Mouse (Mus musculus) intestine, embryonic 16.5 days (tissue): ENCODE results near the gene Glcci1. TPM values are rescaled to one million over a fixed set of nuclear protein-coding genes. Genes with fewer than 3 reads are reported as not detected.

Experiments
- ATAC-seq: fragments of 200-750 bp; cut with Nextera tagmentation; 2 replicates; pipeline ENCODE4 v1.8.0; 2017; ENCODE audit warnings: moderate TSS enrichment, moderate library complexity
- H3K27ac ChIP-seq: fragments of 300-500 bp; sonication (generic); 2 replicates; pipeline ENCODE4 v1.5.1; 2014; ENCODE audit warnings: mild to moderate bottlenecking, low read length
- H3K27me3 ChIP-seq: fragments of 300-500 bp; sonication (generic); replicated peaks from 2 replicates; pipeline ENCODE4 v1.6.1; 2014; ENCODE audit warnings: low read length, control low read depth, mixed read lengths; ENCODE audit not compliant: control insufficient read depth, insufficient read depth
- H3K36me3 ChIP-seq: fragments of 300-500 bp; sonication (generic); 2 replicates; pipeline ENCODE4 v1.6.1; 2014; ENCODE audit warnings: low read length, control low read depth; ENCODE audit not compliant: control insufficient read depth, insufficient read depth
- H3K4me1 ChIP-seq: fragments of 300-500 bp; sonication (generic); 2 replicates; pipeline ENCODE4 v1.6.1; 2014; ENCODE audit warnings: low read length, control low read depth, mixed read lengths; ENCODE audit not compliant: control insufficient read depth, insufficient read depth
- H3K4me2 ChIP-seq: fragments of 300-500 bp; sonication (generic); 2 replicates; pipeline ENCODE4 v1.6.1; 2014; ENCODE audit warnings: low read depth, low read length, control low read depth
- H3K4me3 ChIP-seq: fragments of 300-500 bp; sonication (generic); 2 replicates; pipeline ENCODE4 v1.5.1; 2014; ENCODE audit warnings: mild to moderate bottlenecking, low read length
- H3K9ac ChIP-seq: fragments of 300-500 bp; sonication (generic); 2 replicates; pipeline ENCODE4 v1.6.1; 2014; ENCODE audit warnings: low read depth, low read length
- H3K9me3 ChIP-seq: fragments of 300-500 bp; sonication (generic); 2 replicates; pipeline ENCODE4 v1.6.1; 2016; ENCODE audit warnings: low read length, control low read depth; ENCODE audit not compliant: control insufficient read depth
- WGBS: fragments of 180-500 bp; shearing (Covaris S2); extraction: QIAGEN DNeasy Blood & Tissue Kit; methylation state at CpG from one replicate; pipeline ENCODE4 v1.1.7; 2014; 5-methylcytosine and 5-hydroxymethylcytosine counted together
- polyA plus RNA-seq: library from polyadenylated mRNA; unstranded; fragments of >200 nt; fragmentation: Nextera tagmentation; extraction: Ambion mirVana; gene quantifications from 2 replicates; pipeline ENCODE4 v1.2.1, GENCODE M21; 2015

Gene Glcci1
- polyA plus RNA-seq, 1 experiment from 2014 or later: 2.3 TPM

DNA sequence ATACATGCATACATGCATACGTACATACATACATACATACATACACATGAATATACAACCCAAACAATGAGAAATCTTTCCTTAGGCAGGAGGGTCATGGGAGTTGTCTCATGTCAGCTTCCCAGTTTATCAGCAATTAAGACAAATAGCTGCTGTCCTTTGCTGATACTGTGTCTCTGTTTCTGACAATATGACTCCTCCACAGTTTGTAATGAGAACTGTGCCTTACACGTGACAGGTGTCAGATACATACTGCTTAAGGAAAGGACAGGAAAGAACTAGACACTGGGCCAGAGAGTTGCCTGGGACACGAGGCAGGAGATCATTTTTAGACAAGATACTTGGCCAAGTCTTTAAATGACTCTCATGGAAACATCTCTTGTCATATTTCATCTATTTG is 35.1 kb upstream of the Glcci1 start:
- Histone ChIP-seq H3K9me3 (no peaks in the 10 kb centered on the region), H3K4me1 (peaks cover 3% of the 10 kb centered on the region; the same call in 1 of the 2 replicates), H3K4me3 (no peak overlapping the region), H3K4me2 (no peak overlapping the region), H3K27me3 (no peaks in the 10 kb centered on the region), H3K9ac (no peak overlapping the region), H3K27ac (no peak overlapping the region), H3K36me3 (no peaks in the 10 kb centered on the region)
- WGBS: 73% methylated on average over 3 of the region's 3 CpGs
- no peak for ATAC-seq

GRCm38 (mm10) chr6:8474820-8475219 is 34.6 kb upstream of the Glcci1 start:
- WGBS: 56% methylated on average over 4 of the region's 4 CpGs
- Histone ChIP-seq H3K27me3 (no peaks in the 10 kb centered on the region), H3K36me3 (no peaks in the 10 kb centered on the region), H3K9ac (no peak overlapping the region), H3K4me1 (peaks cover 3% of the 10 kb centered on the region; the same call in 1 of the 2 replicates), H3K9me3 (no peaks in the 10 kb centered on the region), H3K4me3 (no peak overlapping the region), H3K4me2 (no peak overlapping the region), H3K27ac (no peak overlapping the region)
- no peak for ATAC-seq

DNA sequence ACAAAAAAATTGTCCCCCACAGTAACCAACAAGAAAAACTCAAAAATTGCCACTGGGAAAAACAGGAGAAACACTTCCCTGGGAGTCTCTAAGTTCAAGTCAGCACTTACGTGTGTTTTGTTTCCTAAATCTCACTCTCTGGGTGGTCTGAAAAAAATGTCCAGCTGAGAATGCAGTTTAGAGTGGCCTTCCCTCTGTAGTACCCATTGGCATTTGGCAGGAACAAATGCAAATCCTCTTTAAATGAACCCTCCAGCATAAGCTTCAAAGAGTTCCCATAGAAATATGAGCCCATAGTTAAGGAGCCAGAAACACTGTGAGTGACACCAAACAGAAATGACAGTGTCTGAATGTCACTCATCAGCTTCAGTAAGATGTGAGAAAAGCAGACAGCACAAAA is 30.2 kb upstream of the Glcci1 start:
- Histone ChIP-seq H3K4me1 (no peaks in the 10 kb centered on the region), H3K4me3 (no peak overlapping the region), H3K9ac (no peak overlapping the region), H3K36me3 (no peaks in the 10 kb centered on the region), H3K9me3 (no peaks in the 10 kb centered on the region), H3K27me3 (no peaks in the 10 kb centered on the region), H3K4me2 (no peak overlapping the region), H3K27ac (no peak overlapping the region)
- WGBS: 39% methylated on average over 1 of the region's 1 CpGs
- ATAC-seq: no peak

DNA sequence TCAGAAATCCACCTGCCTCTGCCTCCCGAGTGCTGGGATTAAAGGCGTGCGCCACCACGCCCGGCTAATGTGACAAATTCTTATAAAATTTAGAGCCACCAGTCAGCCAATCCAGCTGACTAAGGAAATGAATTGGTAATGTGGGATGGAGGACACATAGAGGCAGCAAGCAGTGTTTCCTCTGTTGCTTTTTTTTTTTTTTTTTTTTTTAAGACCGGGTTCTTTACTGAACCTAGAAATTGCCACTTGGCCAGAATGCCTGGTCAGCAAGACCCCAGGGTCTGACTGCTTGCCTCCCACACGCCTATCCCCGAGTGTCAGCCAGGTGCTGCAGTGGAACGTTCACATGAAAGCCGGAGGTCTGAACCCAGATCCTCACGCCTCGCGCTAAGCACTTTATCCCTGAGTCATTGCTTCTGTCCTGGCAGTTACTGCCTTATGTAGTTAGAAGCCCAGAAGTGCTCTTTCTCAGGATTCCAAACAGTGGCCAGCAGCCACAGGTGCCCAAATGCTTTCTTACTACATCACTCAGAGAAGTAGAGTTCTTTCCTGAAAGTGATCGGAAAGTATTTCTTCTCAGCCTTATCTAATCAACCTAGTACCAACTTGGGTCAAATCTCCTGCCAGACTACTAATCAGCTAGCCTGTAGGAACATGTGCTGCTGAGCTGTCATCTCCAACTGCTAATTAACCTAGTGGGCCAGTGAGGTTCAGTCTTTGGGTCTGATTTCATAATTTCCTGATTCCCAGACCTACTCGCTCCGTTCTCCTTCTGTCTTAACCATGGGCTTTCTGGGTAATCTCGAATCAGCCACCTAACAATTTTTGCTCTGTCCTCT is 24.7 kb upstream of the Glcci1 start:
- peak; percentile 60; the same call in 1 of the 2 replicates for ATAC-seq
- Histone ChIP-seq H3K4me1 (peaks cover 4% of the 10 kb centered on the region; the same call in 1 of the 2 replicates), H3K4me3 (no peak overlapping the region), H3K27ac (no peak overlapping the region), H3K9me3 (no peaks in the 10 kb centered on the region), H3K4me2 (no peak overlapping the region), H3K9ac (no peak overlapping the region), H3K27me3 (no peaks in the 10 kb centered on the region), H3K36me3 (no peaks in the 10 kb centered on the region)
- 90% methylated on average over 17 of the region's 17 CpGs for WGBS

DNA sequence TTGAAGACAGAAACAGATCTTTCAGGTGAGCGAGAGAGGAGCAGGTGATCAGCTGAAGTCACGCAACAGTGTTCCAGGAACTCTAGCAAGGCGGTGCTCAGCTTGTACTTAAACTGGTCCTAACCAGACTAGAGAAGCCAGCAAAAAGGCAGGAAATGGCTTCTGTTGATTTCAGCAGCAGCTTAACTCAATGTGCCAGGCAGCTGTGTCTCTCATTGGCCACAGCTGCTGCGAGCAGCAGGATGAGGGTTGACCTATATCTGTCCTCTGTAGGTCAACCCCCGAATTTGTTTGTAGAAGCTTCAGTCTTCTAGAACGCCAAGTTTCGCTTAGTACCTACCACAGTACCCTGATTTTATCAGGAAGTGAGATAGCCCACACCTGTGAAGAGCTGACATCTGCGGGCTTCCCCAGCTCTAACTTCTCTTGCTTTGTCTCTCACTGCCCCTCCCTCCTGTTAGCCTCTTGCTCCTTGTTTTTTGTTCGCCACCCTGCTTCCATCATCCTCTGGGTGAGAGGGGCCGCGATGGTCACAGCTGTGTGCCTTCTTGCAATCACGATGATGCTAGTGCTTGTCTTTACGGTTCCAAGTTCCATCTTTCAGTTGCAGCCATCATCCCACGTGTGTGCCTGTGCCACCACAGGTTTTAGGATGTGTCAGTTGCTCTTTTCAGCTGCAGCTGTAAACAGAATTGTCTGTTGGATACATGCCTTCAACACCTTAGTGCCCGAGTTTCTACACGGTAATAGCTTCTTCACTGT is 23.8 kb upstream of the Glcci1 start:
- no peak overlapping the region for H3K9ac ChIP-seq
- H3K27ac ChIP-seq: no peak overlapping the region
- ATAC-seq: peak; percentile 66

DNA sequence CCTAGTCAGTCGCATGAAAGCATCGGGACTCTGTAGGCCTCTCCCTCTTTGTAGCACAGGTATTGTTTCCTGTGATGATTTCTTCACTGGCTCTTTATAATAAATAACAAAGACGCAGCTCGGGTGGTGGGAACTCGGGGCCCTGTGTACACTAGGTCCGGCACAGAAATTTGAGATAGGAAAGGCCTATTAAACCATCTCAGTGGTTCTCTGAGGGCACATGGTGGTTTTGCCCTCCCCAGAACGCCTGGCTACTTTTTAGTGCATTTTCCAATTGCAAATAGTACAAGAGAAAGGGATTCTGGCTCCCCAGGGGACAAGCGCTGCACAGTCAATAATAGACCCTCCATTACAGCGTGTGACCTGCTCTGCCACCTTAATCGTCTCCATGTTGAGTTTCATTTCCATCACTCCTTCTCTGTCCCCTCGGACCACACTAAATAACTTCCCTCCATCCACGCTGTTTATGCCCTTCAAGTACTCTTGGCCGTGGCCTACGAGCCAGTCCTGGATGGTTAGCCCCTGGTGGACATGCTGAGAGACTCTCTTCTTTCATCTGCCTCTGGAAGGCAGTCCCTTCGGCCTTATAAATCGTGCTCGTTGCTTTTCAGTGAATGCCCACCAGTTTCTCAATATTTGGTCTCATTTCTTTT is 22.9 kb upstream of the Glcci1 start:
- Histone ChIP-seq H3K4me1 (peaks cover 4% of the 10 kb centered on the region; the same call in 1 of the 2 replicates), H3K36me3 (no peaks in the 10 kb centered on the region), H3K9ac (no peak overlapping the region), H3K27me3 (no peaks in the 10 kb centered on the region), H3K4me2 (no peak overlapping the region), H3K27ac (no peak overlapping the region), H3K9me3 (no peaks in the 10 kb centered on the region), H3K4me3 (no peak overlapping the region)
- ATAC-seq: no peak
- 87% methylated on average over 17 of the region's 17 CpGs for WGBS

More for the DNA sequence above, 23.8 kb upstream of the Glcci1 start:
- Histone ChIP-seq H3K4me2 (no peak overlapping the region), H3K4me1 (peaks cover 4% of the 10 kb centered on the region; the same call in 1 of the 2 replicates), H3K36me3 (no peaks in the 10 kb centered on the region), H3K27me3 (no peaks in the 10 kb centered on the region), H3K9me3 (no peaks in the 10 kb centered on the region), H3K4me3 (no peak overlapping the region)
- 72% methylated on average over 16 of the region's 16 CpGs for WGBS

GRCm38 (mm10) chr6:8487044-8487853 is 22.2 kb upstream of the Glcci1 start:
- H3K9me3 ChIP-seq: no peaks in the 10 kb centered on the region
- H3K9ac ChIP-seq: no peak overlapping the region
- no peak for ATAC-seq
- no peak overlapping the region for H3K4me3 ChIP-seq
- no peaks in the 10 kb centered on the region for H3K36me3 ChIP-seq
- 58% methylated on average over 20 of the region's 20 CpGs for WGBS
- peaks cover 4% of the 10 kb centered on the region; the same call in 1 of the 2 replicates for H3K4me1 ChIP-seq
- no peaks in the 10 kb centered on the region for H3K27me3 ChIP-seq
- H3K4me2 ChIP-seq: no peak overlapping the region
- no peak overlapping the region for H3K27ac ChIP-seq

DNA sequence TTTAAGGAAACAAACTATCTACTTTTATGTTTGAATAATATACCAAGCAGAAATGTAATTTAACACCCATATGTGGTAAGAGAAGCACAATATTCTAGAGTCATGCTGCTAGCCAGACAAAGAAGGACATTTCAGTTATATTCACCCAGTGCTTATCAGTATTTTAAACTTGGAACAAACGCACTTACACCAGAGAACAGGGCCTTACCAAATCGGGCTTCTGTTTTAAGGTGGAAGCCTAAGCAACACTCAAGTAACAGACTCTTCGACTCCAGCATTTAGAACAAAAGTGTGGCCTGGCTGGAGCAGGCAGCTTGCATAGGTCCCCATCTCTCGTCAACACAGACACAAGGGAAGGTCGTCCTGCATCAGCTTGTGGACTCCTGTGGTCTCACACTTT is 21.2 kb upstream of the Glcci1 start:
- Histone ChIP-seq H3K4me3 (no peak overlapping the region), H3K9ac (no peak overlapping the region), H3K27me3 (no peaks in the 10 kb centered on the region), H3K4me1 (peaks cover 4% of the 10 kb centered on the region; the same call in 1 of the 2 replicates), H3K36me3 (no peaks in the 10 kb centered on the region), H3K9me3 (no peaks in the 10 kb centered on the region), H3K27ac (no peak overlapping the region), H3K4me2 (no peak overlapping the region)
- 59% methylated on average over 5 of the region's 5 CpGs for WGBS
- ATAC-seq: no peak
